Mouse (Mus musculus) small intestine, adult 2 months (tissue): Measurements from ENCODE around the gene Tex44.

ENCODE experiments used
- CTCF ChIP-seq: fragments of 200-500 bp; IDR thresholded peaks from 2 replicates; pipeline ENCODE4 v1.5.1; 2012; ENCODE audit warnings: low read depth, mild to moderate bottlenecking, control low read depth, inconsistent platforms, low read length, moderate library complexity, mixed read lengths; ENCODE audit not compliant: insufficient replicate concordance, insufficient read length; ENCODE audit errors: extremely low read depth
- POLR2A ChIP-seq: fragments of 200-500 bp; IDR thresholded peaks from 2 replicates; pipeline ENCODE4 v1.6.1; 2012; ENCODE audit warnings: low read depth, mild to moderate bottlenecking, control low read depth, inconsistent platforms, low read length, moderate library complexity

- TF ChIP-seq CTCF: no peak
- TF ChIP-seq POLR2A: no peak
These were observed 1.8 kb upstream of the Tex44 start for GRCm38 (mm10) chr1:86424336-86424735.
